Mouse (Mus musculus) MEL (cell line): ENCODE data around the gene Ror2.

Source experiments
- BHLHE40 ChIP-seq: IDR thresholded peaks from 2 replicates; pipeline ENCODE4 v1.6.1; 2012; ENCODE audit warnings: low read depth, mild to moderate bottlenecking, inconsistent platforms, low read length, improper control_type of control experiment, borderline replicate concordance
- ZKSCAN1 ChIP-seq: IDR thresholded peaks from 2 replicates; pipeline ENCODE4 v1.6.1; 2012; ENCODE audit warnings: low read depth, mild to moderate bottlenecking, inconsistent platforms, low read length, improper control_type of control experiment, moderate library complexity

GRCm38 (mm10) chr13:53156911-53157310, 129.0 kb downstream of the Ror2 start:
- TF ChIP-seq BHLHE40 (no peak), ZKSCAN1 (no peak)
